Mouse (Mus musculus): ENCODE results near the gene Khk. TPM values are rescaled to one million over a fixed set of nuclear protein-coding genes. Genes with fewer than 3 reads are reported as not detected.

Gene Khk
- polyA plus RNA-seq, 1 experiment: 38.9 TPM

DNA sequence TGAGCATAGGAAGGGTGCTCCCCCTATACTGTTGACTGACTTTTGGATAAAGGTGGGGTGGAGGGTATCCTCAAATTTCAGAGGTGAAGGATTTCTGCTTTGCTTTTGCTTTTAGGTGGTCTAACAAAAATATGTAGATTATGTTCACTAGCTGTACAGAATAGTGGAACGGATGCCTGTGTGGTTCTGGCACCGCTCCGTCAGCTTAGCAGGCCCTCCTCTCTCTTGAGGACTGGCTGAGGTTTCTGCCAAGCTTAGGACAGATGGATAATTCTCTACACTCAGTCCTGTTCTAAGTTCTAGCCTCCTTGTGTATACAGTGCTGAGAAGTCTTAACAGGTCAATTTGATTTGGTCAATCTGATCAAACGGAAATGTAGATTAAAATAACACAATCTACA lies 29.2 kb downstream of the Khk start:
- H3K4me3 ChIP-seq (ENCODE audit: insufficient read depth, low read length): peak overlapping the region; percentile 80
- TF ChIP-seq POLR2A (IDR thresholded peaks at IDR 0.05; ENCODE audit: borderline replicate concordance, low read depth, low read length) (no peak), CTCF (IDR thresholded peaks at IDR 0.05; ENCODE audit: low read depth, low read length) (no peak)
- H3K4me1 ChIP-seq (ENCODE audit: control insufficient read depth, insufficient read depth, low read length): peaks cover 13% of the 10 kb centered on the region
- H3K27ac ChIP-seq (ENCODE audit: insufficient read depth, low read depth, low read length): peak overlapping the region; percentile 42; the same call in 1 of the 2 replicates

- Histone ChIP-seq H3K4me3 (ENCODE audit: insufficient read depth, low read length) (no peak overlapping the region), H3K27ac (ENCODE audit: insufficient read depth, low read depth, low read length) (no peak overlapping the region), H3K4me1 (ENCODE audit: control insufficient read depth, insufficient read depth, low read length) (peaks cover 13% of the 10 kb centered on the region)
- TF ChIP-seq CTCF (IDR thresholded peaks at IDR 0.05; ENCODE audit: low read depth, low read length): no peak
- no peak for TF ChIP-seq POLR2A (IDR thresholded peaks at IDR 0.05; ENCODE audit: borderline replicate concordance, low read depth, low read length)
These were observed 29.7 kb downstream of the Khk start for GRCm38 (mm10) chr5:30950922-30951321.

- TF ChIP-seq CTCF (IDR thresholded peaks at IDR 0.05; ENCODE audit: low read depth, low read length): no peak
- no peak for TF ChIP-seq POLR2A (IDR thresholded peaks at IDR 0.05; ENCODE audit: borderline replicate concordance, low read depth, low read length)
- Histone ChIP-seq H3K4me3 (ENCODE audit: insufficient read depth, low read length) (no peak overlapping the region), H3K4me1 (ENCODE audit: control insufficient read depth, insufficient read depth, low read length) (peaks cover 13% of the 10 kb centered on the region), H3K27ac (ENCODE audit: insufficient read depth, low read depth, low read length) (no peak overlapping the region)
These were observed 30.5 kb downstream of the Khk start for GRCm38 (mm10) chr5:30951706-30952105.

DNA sequence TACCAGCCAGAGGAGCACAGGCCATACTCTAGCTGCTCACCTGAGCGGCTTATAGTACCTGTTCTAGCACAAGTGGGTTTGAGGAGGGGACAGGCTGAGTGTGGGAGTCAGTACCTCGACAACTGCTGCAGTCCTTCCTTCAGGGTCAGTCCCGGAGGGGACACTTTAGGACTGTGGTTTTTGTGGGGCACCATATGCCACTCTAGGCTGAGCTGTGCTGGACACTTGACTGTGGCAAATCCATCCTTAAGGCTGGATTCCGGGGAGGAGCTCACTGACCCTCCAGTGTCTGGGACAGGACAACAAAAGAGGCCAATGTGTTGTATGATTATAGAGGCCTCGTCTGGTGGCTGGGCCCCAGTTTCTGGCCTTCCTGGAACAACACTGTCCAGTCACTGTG lies 31.3 kb downstream of the Khk start:
- Histone ChIP-seq H3K4me3 (ENCODE audit: insufficient read depth, low read length) (no peak overlapping the region), H3K4me1 (ENCODE audit: control insufficient read depth, insufficient read depth, low read length) (peaks cover 13% of the 10 kb centered on the region), H3K27ac (ENCODE audit: insufficient read depth, low read depth, low read length) (no peak overlapping the region)
- TF ChIP-seq POLR2A (IDR thresholded peaks at IDR 0.05; ENCODE audit: borderline replicate concordance, low read depth, low read length) (no peak), CTCF (IDR thresholded peaks at IDR 0.05; ENCODE audit: low read depth, low read length) (no peak)

- no peak for TF ChIP-seq CTCF (IDR thresholded peaks at IDR 0.05; ENCODE audit: low read depth, low read length)
- TF ChIP-seq POLR2A (IDR thresholded peaks at IDR 0.05; ENCODE audit: borderline replicate concordance, low read depth, low read length): no peak
- Histone ChIP-seq H3K4me1 (ENCODE audit: control insufficient read depth, insufficient read depth, low read length) (peaks cover 27% of the 10 kb centered on the region), H3K27ac (ENCODE audit: insufficient read depth, low read depth, low read length) (no peak overlapping the region), H3K4me3 (ENCODE audit: insufficient read depth, low read length) (no peak overlapping the region)
These were observed 32.8 kb downstream of the Khk start for GRCm38 (mm10) chr5:30954065-30954464.

DNA sequence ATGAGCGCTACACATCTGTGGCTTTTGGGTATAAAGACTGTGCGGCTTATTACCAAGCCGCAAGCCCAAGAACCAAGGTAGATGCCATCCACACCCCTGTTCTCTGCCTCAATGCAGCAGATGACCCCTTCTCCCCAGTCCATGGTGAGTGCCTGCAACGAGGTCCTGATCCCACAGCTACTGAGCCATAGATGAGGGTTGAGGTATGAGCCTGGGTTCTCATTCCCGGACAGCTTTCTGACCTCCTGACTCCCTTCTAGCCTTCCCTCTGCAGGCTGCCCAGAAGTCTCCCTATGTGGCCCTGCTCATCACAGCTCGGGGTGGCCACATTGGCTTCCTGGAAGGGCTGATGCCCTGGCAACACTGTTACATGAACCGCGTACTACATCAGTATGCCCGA lies 33.3 kb downstream of the Khk start:
- H3K4me1 ChIP-seq (ENCODE audit: control insufficient read depth, insufficient read depth, low read length): peaks cover 23% of the 10 kb centered on the region

DNA sequence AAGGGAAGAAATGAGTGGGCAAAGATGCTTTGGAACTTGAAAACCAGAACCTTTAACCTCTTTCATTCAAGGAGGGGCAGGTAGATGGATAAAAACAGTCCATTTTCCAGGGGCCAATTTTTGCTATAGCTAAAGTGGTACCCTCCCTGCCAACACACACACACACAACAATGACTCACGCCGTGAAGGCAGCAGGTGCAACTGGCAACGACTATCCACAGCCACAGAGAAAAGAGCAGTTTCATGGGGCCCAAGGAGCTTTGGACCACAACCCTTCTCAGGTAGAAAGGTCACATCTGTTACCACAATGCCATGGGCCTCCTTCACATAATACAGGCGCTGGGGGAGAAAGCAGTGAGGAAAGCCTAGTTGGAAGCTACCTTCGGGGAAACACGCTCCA lies 34.5 kb downstream of the Khk start:
- Histone ChIP-seq H3K4me1 (ENCODE audit: control insufficient read depth, insufficient read depth, low read length) (peaks cover 20% of the 10 kb centered on the region), H3K27ac (ENCODE audit: insufficient read depth, low read depth, low read length) (no peak overlapping the region), H3K4me3 (ENCODE audit: insufficient read depth, low read length) (no peak overlapping the region)
- TF ChIP-seq CTCF (IDR thresholded peaks at IDR 0.05; ENCODE audit: low read depth, low read length) (no peak), POLR2A (IDR thresholded peaks at IDR 0.05; ENCODE audit: borderline replicate concordance, low read depth, low read length) (no peak)

More for the DNA sequence above, 33.3 kb downstream of the Khk start:
- Histone ChIP-seq H3K27ac (ENCODE audit: insufficient read depth, low read depth, low read length) (no peak overlapping the region), H3K4me3 (ENCODE audit: insufficient read depth, low read length) (no peak overlapping the region)
- TF ChIP-seq CTCF (IDR thresholded peaks at IDR 0.05; ENCODE audit: low read depth, low read length): no peak
- no peak for TF ChIP-seq POLR2A (IDR thresholded peaks at IDR 0.05; ENCODE audit: borderline replicate concordance, low read depth, low read length)

- H3K4me1 ChIP-seq (ENCODE audit: control insufficient read depth, insufficient read depth, low read length): peaks cover 35% of the 10 kb centered on the region
- TF ChIP-seq CTCF (IDR thresholded peaks at IDR 0.05; ENCODE audit: low read depth, low read length) (no peak), POLR2A (IDR thresholded peaks at IDR 0.05; ENCODE audit: borderline replicate concordance, low read depth, low read length) (no peak)
- no peak overlapping the region; the same call in 1 of the 2 replicates for H3K4me3 ChIP-seq (ENCODE audit: insufficient read depth, low read length)
These were observed 36.7 kb downstream of the Khk start for GRCm38 (mm10) chr5:30957891-30958290.

GRCm38 (mm10) chr5:30959198-30959854 lies 38.1 kb downstream of the Khk start:
- TF ChIP-seq CTCF (IDR thresholded peaks at IDR 0.05; ENCODE audit: low read depth, low read length) (no peak), POLR2A (IDR thresholded peaks at IDR 0.05; ENCODE audit: borderline replicate concordance, low read depth, low read length) (no peak)
- peak overlapping the region; percentile 67 for H3K27ac ChIP-seq (ENCODE audit: insufficient read depth, low read depth, low read length)
- peaks cover 33% of the 10 kb centered on the region for H3K4me1 ChIP-seq (ENCODE audit: control insufficient read depth, insufficient read depth, low read length)
- H3K4me3 ChIP-seq (ENCODE audit: insufficient read depth, low read length): peak overlapping the region; percentile 89

More at GRCm38 (mm10) chr5:30957891-30958290, 36.7 kb downstream of the Khk start:
- no peak overlapping the region for H3K27ac ChIP-seq (ENCODE audit: insufficient read depth, low read depth, low read length)

- H3K4me1 ChIP-seq (ENCODE audit: control insufficient read depth, insufficient read depth, low read length): peaks cover 33% of the 10 kb centered on the region
These were observed 38.8 kb downstream of the Khk start, which contains the start of gene Preb for GRCm38 (mm10) chr5:30959966-30960501. TSS of gene Preb (minus strand) at chr5:30960361.

More at GRCm38 (mm10) chr5:30959966-30960501, 38.8 kb downstream of the Khk start, which contains the start of gene Preb:
- peak within 1 kb of the TSS; percentile 95 for H3K27ac ChIP-seq (ENCODE audit: insufficient read depth, low read depth, low read length)
- H3K4me3 ChIP-seq (ENCODE audit: insufficient read depth, low read length): peak within 1 kb of the TSS; percentile 89
- TF ChIP-seq CTCF (IDR thresholded peaks at IDR 0.05; ENCODE audit: low read depth, low read length): no peak
- no peak for TF ChIP-seq POLR2A (IDR thresholded peaks at IDR 0.05; ENCODE audit: borderline replicate concordance, low read depth, low read length)
